Mouse (Mus musculus) ES-CJ7 (cell line): ENCODE results near the gene Mgl2.
"Not testable (repeated sequence)": the region's sequence is repeated elsewhere in the genome, so short reads cannot be mapped to it uniquely, and the experiment has no call there.

ENCODE experiments used
- DNase-seq: peaks from one replicate; pipeline ENCODE4 v3.0.0; 2011; ENCODE audit warnings: low read depth, low spot score

The Mgl2 gene

DNA sequence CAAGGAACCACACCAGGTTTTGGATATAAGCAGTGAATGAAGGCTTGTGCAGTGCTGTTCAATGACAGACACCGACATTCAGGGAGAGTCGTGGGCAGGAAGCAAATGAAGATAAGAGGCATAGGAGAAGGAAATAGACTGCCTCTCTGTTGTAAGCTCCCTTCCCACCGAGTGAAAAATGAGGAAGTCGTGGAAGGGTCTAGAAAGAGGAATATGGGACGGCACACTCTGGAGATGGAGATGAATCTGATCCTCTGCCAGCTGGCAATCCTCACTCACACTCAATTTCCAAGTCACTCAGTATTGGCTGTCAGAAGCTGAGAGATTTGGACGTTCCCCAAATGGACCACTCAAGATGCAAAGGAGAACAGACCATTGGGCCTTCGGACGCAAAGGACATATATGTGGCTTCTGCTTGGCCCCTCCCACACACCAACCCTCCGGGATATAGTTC is at the start of gene Mgl2:
TSS of gene Mgl2 (plus strand) at position 404 of the 454 bp plus-strand sequence.
- DNase-seq = no peak

DNA sequence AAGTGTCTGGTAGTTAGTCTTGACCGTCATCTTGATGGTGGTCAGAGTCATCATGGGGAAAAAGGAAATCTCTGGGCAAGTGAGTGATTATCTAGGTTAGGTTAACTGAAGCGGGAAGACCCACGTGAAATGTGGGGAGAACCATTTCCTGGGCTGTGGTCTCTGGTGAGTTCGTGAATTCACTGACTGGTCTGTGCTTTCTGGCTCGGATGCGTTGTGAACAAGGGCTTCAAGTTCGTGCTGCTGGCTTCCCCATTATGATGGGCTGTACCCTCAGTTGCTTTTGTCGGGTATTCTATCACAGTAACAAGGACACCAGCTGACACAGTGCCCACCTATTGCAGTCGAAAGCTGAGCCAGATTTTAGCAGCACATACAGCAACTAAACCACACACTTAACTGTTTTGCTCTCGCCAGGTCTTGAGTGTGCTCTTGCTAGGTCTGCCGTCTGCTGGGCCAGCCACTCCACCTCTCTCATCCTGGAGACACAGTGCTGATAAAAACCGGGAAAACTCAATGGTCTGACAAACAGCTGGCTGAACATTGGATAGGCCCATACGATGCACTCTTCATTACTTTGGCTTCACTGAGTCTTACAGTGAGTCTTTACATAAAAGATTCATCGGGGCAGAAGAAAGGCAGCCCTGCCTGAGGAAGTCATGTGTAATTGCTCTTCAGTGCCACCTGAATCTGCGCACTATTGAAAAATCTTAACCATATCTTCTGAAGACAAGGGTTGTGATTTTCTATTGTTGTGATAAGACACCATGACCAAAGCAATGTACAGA is 49.1 kb upstream of the Mgl2 start:
- DNase-seq = no peak

DNA sequence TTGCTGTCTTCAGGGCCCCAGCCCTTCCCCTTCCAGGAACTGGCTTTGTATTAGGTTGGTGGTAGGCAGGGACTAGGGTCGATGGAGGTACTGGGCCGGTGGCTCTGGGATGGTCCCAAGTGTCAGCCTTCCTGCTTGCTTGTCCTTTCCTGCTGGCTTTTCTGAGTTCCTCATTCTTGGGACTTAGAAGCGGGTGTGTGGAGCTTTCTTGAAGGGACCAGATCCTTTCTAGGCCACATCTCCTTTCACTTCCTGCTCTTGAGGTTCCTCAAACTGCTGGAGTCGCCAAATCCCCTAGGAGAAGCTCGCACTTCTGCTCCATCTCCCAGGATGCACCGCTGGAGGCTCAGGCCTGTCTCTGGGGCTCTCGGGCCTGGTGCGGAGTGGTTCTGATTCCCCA is 45.6 kb upstream of the Mgl2 start:
- peak; percentile 12 for DNase-seq

DNA sequence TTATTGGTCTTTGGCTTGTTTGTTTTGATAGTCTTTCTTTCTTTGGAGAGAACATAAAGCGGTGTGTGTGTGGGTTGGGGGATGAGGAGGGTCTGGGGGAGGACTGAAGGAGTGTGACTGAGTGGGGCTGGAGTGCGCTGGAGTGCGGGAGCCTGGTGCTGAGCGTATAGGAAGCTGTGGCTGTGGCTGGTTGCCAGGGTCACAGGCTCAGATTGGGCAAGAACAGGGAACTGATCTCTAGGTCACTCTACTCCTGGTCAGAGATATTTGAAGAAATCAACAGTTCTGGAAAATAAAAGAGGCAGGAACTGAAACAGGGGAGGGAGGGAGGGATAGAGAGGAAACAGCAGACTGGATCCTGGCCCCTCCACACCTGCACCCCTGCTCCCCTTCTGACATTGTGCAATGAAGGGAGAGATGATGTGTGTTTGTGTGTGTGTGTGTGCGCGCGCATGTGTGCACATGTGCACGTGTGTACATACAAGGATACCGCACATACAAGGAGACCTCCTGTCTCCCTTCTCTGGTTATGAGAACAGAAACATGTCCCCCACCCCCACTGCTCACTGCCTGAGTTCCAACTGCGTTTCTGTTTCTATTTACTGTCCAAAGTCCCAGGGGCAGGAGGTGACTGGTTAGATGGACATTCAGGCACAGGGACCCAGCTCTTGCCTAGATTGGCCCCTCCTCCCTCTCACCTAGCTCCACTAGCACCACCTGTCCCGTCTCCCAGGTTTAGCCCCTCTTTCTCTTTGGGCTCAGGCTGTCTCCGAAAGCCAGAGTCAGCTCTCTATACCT is 37.9 kb upstream of the Mgl2 start, which contains the start of gene Asgr2:
TSS of gene Asgr2 (plus strand) at position 659 of the 798 bp plus-strand sequence.
- no peak for DNase-seq

DNA sequence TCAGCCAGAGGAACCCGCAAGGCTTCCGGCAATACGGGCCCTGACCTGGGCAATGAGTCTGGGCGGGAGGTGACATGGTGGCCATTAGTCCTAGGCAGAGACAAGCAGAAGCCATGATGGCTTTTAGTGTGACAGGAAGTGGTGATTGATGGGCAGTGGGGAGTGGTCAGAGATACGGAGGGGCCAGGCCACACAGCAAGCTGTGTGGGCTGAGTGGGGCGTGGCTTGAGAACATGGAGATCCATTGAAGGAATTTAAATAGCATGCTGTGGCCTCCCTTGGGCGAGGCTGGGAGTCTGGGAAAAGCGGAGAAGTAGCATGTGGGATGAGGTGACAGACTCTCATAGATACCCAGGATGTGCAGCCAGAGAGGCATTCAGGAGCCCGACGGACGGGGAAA is 32.7 kb upstream of the Mgl2 start:
- peak; percentile 49 for DNase-seq

DNA sequence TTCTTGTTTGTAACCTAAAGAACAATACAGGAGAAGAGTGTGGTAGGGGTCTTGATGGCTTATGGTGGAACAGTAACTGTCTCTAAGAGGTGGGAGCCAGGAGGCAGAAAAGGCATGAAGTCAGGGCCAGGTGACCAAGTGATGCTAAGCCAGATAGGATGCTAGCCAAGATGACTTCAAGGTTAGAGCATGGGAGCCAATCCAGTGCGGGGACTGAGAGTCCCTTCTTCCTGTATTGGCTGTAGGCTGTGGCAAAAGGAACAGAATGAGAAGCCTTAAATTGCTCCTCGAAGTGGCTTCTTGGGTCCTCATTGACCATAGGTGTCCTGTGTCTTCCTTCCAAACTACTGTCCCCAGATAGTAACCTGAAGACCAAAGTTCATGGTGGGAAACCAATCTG is 31.0 kb upstream of the Mgl2 start:
- no peak for DNase-seq

DNA sequence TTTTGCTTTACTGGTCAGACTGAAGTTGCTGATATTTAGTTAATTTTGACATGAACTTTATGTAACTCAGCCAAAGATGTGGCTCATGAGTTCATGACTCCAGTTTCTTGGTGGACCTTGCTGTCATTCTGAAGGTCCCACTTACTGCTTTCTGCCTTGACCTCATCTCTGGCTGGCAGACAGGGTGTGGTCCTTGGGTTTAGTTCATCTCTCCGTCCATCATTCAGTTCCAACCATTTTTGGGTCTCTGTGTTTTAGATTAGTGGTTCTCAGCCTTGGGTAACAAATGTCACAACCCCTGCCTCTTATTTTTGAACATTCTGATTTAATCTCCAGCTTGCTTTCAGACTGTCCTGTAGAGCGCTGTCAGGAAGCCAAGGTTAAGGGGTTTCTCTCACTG is 30.3 kb upstream of the Mgl2 start:
- no peak for DNase-seq

DNA sequence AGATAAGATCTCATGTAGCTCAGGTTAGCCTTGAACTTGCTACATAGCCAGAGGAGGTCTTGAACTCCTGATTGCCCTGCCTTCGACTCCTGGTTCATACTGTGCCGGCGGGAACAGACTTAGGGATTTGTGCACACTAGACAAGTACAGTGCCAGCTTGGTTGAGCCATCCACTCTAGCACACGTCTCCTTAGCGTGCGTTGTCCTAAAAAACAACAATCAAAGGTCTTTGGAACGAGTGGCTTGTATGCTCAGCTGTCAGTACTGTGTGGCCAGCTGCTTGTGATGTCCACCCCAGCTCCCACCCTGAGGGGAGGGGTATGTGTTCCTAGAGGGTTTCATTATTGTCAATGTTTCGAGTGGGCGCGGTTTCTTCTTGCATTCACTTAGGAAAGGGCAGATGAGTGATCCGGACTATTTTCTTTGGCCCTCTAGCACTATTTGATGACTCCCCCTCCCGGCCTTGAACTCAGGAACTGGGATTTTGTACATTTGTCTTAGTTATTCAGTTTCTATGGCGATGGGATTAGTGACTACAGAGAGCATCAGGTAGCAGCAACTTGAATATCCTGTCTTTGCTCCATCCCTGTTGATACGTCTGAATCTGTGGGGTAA is 26.3 kb upstream of the Mgl2 start:
- DNase-seq = no peak

DNA sequence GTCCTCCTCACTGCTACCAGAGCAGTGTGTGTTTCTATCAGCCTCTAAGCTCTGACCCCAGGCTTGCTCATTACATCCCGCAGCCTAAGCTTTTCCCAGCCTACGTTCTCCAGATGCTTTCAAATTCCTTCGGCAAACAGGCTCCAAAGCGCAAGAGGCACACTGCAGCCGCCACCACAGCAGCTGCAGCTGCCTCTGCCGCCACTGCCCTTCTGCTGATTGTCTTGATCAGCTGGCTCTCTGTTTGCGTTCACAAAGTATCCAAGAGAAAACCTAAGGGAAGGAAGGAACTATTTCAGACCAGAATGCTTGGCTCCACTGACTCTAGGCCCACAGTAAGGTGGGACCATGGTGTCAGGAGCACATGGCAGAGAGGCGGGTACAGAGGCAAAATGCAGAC is 23.0 kb upstream of the Mgl2 start:
- no peak for DNase-seq

DNA sequence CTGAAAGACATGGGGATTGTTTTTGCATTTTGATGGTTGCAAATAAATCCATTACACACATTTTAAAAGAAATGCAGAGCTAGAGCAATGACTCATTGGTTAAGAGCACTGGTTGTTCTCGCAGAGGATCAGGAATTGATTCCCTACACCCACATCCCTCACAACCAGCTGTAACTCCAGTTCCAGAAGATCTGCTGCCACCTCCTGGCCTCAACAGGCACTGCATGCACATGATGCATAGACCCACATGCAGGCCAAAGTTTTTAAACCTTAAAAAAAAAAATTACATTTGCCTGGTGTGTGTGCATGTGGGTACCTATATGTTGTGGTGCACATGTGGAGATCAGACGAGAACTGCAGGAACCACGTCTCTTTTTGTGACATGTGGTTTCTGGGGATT is 20.0 kb upstream of the Mgl2 start:
- peak; percentile 69 for DNase-seq

DNA sequence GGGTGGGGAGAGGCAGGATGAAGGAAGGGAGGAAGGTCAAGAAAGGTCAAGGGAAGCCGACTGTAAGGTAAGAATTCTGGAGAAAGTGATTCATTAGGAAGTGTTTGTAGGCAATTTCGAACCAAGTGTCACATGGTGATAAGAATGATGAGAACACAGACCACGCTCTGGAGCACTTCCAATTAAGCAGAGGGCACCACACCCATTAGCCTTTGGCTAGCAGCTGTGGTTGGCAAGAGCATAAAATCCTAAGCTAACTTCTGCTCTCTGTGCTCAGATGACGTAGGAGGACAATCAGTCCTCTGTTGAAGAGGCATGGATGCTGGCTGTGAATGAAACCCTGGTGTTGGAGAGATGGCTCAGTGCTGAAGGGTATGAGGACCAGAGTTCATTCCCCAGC is 15.6 kb upstream of the Mgl2 start:
- DNase-seq = no peak

DNA sequence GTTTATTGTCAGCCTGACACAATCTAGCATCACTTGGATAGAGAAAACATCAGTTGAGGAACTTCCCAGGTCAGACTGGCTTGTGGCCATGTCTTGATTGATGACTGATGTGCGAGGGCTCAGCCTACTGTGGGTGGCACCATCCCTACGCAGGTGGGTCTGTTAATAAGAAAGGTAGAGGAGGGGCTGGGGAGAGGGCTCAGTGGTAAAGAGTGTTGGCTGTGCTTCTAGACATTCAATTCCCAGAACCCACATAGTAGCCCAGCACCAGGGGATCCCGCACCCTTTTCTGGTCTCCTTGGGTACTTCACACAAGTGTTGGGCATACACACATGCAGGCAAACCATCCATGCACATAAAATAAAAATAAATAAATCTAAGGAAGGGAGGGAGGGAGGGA is 14.2 kb upstream of the Mgl2 start:
- no peak for DNase-seq

DNA sequence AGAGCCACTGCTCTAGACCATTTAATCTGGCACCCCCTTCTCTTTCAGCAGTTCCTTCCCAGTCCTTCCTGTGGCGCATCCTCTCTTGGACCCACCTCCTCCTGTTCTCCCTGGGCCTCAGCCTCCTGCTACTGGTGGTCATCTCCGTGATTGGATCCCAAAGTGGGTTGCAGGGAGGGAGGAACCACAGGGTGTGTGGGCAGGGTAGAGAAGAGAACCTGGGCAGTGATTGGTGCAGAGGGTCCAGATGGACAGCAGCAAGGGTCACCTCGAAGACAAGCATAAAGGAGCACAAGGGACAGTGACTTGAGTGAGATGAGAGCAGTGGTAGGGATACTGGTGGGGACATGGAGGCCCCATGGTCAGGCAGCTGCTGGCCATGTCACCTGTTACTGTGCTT is 4.9 kb downstream of the Mgl2 start:
- not testable (repeated sequence) for DNase-seq

DNA sequence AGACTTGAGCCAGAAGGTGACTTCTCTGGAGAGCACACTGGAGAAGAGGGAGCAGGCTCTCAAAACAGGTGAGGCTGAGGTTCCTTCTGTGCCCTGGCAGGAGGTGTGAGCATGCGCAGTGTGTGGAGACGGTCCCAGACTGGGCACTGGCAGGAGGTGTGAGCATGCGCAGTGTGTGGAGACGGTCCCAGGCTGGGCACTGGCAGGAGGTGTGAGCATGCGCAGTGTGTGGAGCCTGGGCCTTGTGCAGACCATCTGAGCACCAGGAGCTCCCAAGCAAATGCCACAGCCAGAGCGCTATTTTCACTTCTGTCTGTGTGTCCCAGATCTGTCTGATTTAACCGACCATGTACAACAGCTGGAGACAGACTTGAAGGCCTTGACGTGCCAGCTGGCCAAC is 5.8 kb downstream of the Mgl2 start:
- not testable (repeated sequence) for DNase-seq

DNA sequence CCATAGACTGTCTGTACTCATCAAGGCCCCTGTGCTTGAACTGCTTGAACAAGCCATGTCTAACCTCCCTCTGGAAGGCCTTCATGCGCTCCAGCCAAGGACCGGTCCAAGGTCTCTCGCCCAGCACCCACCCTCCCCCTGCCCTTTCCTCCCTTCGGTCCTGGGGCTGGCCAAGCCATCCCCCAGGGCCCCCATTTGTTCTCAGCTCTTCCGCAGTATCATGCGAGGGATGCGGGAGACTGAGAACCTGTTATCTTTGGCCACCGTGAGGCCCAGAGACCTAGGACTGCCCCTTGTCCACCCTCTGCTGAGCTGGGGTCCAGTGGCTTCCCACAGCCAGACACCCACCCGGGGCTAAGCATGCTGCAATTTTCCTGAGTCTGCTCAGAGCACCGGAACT is 9.0 kb downstream of the Mgl2 start:
- DNase-seq = no peak

DNA sequence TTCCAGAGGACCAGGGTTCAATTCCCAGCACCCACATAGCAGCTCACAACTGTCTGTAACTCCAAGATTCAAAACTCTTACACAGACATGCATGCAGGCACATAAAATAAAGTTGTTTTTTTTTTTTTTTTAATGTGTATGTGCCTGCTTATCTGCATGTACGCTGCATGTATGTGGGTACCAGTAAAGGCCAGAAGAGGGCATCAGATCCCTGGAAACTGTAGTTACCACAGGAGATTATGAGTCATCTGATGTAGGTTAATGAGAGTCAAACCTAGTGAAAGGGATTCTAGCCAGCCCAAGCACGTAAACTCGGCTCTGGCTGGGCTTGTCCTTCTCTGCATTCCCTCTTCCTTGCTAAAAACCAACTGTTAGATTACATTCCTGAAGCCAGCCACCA is 20.9 kb downstream of the Mgl2 start:
- peak; percentile 38 for DNase-seq

DNA sequence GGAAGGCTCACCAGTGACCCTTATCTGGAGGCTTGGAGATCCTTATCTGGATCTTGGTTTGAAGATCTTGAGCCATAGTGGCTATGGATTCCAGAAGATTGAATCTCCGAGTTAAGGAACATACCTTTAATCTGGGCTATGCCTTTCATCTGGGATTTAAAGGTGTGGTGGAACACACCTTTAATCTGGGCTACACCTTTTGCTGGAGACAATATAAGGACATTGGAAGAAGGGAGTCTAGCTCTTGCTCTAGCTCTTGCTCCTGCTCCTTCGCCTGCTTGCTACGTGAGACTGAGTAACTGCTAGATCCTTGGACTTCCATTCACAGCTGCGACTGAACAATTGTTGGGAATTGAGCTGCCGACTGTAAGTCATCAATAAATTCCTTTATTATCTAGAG is 25.8 kb downstream of the Mgl2 start, which contains the start of gene Clec10a:
TSS of gene Clec10a (plus strand) at position 301 of the 400 bp plus-strand sequence.
- DNase-seq = not testable (repeated sequence)

DNA sequence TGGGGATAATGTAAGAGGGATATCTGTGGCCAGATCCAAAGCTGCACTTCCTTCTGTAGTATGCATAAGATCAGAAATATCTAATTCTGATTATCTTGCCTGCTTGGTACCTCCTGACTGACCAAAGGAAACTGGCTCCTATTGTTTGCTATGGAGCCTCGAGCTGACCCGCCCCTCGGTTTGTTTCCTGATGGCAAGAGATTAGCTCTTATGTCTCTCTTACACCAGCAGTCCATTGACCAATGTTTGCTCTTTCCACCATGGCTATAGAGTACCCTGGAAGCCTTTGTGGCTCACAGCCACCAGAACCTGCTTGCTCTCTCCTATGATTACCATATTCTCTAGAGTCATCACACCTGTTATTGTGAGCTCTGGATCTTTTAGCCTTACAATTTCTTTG is 32.2 kb downstream of the Mgl2 start:
- DNase-seq = no peak

DNA sequence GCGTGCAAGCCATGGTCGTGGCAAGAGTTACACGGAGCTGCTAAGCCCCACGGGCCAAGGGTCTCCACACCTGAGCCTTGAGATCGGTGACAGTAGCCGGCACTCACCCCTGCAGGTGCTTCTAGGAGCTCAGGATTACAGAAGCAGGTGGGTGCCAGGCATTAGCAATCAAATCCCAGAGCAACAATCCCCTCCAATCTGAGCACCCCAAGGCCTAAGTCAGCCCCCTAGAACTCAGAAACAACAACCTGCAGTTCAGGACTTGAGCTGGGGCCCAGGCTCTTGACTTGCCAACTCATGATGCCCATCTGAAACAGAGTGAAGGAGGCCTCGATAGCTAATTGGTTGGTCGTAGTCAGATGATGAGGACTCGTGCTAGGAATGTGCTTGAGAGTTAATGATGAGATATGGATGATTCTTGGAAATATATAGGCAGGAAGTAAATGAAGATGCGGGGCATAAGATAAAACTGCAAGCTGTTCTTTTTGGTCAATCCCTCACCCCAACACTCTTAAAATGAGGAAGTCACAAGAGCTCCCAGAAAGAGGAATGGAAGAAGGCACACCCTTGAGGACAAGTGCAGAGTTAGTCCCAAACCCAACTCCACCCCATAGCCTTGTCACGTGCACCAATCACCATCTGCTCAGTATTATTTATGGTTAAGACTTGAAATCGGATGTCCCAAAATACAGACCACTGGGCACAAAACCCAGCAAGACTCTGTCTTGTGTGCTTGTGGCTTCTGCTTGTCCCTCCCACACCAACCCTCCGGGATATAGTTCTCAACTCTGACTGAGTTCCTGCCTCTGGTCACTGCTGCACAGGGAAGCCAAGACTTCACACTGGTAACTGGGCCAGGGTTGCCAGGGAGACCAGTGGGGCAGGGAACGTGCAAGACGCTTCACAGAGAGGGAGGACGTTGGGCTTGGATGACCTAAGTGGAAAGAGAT is 36.1 kb downstream of the Mgl2 start:
- no peak for DNase-seq

DNA sequence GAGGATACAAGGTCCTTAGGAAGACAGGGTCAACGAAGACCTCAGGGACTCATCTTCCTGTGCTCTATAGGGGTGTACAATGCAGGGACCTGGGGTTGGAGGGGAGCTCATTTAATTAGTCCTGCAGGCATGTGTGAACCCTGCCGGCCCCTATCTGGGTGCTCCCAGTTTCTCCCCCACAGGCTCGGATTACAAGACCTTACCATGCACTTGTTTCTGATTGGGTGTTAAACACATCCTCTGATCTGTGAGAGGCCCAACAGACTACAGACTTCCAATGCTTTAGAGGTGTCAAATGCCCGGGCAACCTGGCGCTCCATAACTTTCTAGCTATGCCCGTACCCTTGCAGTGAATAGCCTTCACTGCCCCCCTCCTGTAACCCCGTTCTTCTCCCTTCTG is 38.0 kb downstream of the Mgl2 start:
- no peak for DNase-seq

DNA sequence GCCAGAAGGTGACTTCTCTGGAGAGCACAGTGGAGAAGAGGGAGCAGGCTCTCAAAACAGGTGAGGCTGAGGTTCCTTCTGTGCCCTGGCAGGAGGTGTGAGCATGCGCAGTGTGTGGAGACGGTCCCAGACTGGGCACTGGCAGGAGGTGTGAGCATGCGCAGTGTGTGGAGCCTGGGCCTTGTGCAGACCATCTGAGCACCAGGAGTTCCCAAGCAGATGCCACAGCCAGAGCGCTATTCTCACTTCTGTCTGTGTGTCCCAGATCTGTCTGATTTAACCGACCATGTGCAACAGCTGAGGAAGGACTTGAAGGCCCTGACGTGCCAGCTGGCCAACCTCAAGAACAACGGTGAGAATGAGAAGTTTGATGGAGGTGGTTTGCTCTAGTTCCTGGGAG is 39.3 kb downstream of the Mgl2 start:
- not testable (repeated sequence) for DNase-seq
